Mouse (Mus musculus) embryonic facial prominence, embryonic 14.5 days (tissue): ENCODE results near the gene Spin1. TPM values are rescaled to one million over a fixed set of nuclear protein-coding genes. Genes with fewer than 3 reads are reported as not detected.
A peak's percentile ranks its signal among the peaks of the same experiment; 100 is the strongest.

ENCODE experiments used
- ATAC-seq: fragments of 200-750 bp; cut with Nextera tagmentation; 2 replicates; pipeline ENCODE4 v1.8.0; 2017; ENCODE audit warnings: low read depth, moderate number of reproducible peaks, moderate TSS enrichment
- DNase-seq: peaks from one replicate; pipeline ENCODE4 v3.0.0-alpha.2; 2015; ENCODE audit warnings: low spot score
- H3K27ac ChIP-seq: fragments of 300-500 bp; sonication (generic); replicated peaks from 2 replicates; pipeline ENCODE4 v1.5.1; 2014; ENCODE audit warnings: low read depth, mild to moderate bottlenecking, low read length, moderate library complexity
- H3K27me3 ChIP-seq: fragments of 300-500 bp; sonication (generic); replicated peaks from 2 replicates; pipeline ENCODE4 v1.6.1; 2014; ENCODE audit warnings: low read length; ENCODE audit not compliant: control insufficient read depth, insufficient read depth
- H3K36me3 ChIP-seq: fragments of 300-500 bp; sonication (generic); 2 replicates; pipeline ENCODE4 v1.6.1; 2014; ENCODE audit warnings: low read length, mixed read lengths; ENCODE audit not compliant: control insufficient read depth, insufficient read depth
- H3K4me1 ChIP-seq: fragments of 300-500 bp; sonication (generic); 2 replicates; pipeline ENCODE4 v1.6.1; 2014; ENCODE audit warnings: antibody characterized with exemption, low read length; ENCODE audit not compliant: control insufficient read depth, insufficient read depth
- H3K4me2 ChIP-seq: fragments of 300-500 bp; sonication (generic); 2 replicates; pipeline ENCODE4 v1.6.1; 2014; ENCODE audit warnings: low read depth, mild to moderate bottlenecking, low read length, moderate library complexity, mixed read lengths
- H3K4me3 ChIP-seq: fragments of 300-500 bp; sonication (generic); 2 replicates; pipeline ENCODE4 v1.5.1; 2014; ENCODE audit warnings: low read depth, mild to moderate bottlenecking, low read length
- H3K9ac ChIP-seq: fragments of 300-500 bp; sonication (generic); 2 replicates; pipeline ENCODE4 v1.6.1; 2014; ENCODE audit warnings: low read depth, mild to moderate bottlenecking, low read length, moderate library complexity, mixed read lengths
- H3K9me3 ChIP-seq: fragments of 300-500 bp; sonication (generic); 2 replicates; pipeline ENCODE4 v1.6.1; 2016; ENCODE audit warnings: low read length; ENCODE audit not compliant: control insufficient read depth
- WGBS: fragments of 180-500 bp; shearing (Covaris S2); extraction: QIAGEN DNeasy Blood & Tissue Kit; methylation state at CpG from one replicate; pipeline ENCODE4 v1.1.7; 2014; 5-methylcytosine and 5-hydroxymethylcytosine counted together
- polyA plus RNA-seq: library from polyadenylated mRNA; unstranded; fragments of >200 nt; fragmentation: Nextera tagmentation; extraction: Ambion mirVana; gene quantifications from 2 replicates; pipeline ENCODE4 v1.2.1, GENCODE M21; 2014

Gene Spin1
- polyA plus RNA-seq, 1 experiment from 2014 or later: 95.6 TPM

DNA sequence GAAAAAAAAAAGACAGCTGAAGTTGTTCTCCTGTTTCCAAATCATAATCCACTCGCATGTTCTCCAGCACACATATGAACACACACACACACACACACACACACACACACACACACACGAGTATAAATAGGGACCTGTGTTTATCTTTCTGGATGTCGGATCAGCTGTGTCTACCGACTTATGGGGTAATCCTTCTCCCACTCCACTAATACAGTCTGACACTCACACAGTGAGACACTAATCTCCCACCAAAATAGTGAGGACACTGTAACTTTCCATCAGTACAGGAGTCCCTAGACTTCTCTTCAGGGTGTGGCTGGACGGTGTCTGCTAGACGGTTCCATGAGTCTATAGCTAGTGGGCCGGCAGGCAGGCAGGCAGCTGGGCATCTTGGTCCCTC is 81.6 kb downstream of the Spin1 start:
- ATAC-seq: no peak
- no peak overlapping the region for H3K4me3 ChIP-seq
- DNase-seq: no peak

DNA sequence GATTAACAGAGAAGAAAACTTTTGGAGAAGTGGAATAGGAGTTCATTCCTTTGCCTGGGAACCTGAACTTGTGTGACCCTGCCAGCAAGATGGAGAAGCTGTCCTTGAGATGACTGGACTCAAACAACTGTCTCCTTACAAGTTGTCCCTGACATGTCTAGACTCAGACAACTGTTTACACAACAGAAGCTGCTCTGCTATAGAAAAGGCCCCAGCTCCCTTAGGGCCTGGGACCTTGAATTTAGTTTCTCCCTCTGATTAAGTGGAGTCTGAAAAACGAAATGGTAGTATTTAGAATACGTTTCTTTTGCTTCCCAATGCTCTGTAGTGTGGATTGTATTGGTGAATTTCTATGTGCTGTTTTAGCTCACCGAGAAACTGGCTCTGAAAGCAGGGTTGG is 84.2 kb downstream of the Spin1 start:
- no peaks in the 10 kb centered on the region for H3K27me3 ChIP-seq
- 76% methylated on average over 3 of the region's 3 CpGs for WGBS
- DNase-seq: no peak
- no peak overlapping the region for H3K4me3 ChIP-seq
- no peaks in the 10 kb centered on the region for H3K36me3 ChIP-seq
- H3K9ac ChIP-seq: no peak overlapping the region
- no peak overlapping the region for H3K4me2 ChIP-seq
- no peaks in the 10 kb centered on the region; the same call in 1 of the 2 replicates for H3K9me3 ChIP-seq
- H3K4me1 ChIP-seq: no peaks in the 10 kb centered on the region
- H3K27ac ChIP-seq: no peak overlapping the region
- ATAC-seq: no peak

More for the DNA sequence above, 81.6 kb downstream of the Spin1 start:
- no peaks in the 10 kb centered on the region for H3K4me1 ChIP-seq
- no peak overlapping the region for H3K27ac ChIP-seq
- H3K9me3 ChIP-seq: no peaks in the 10 kb centered on the region; the same call in 1 of the 2 replicates
- 79% methylated on average over 7 of the region's 7 CpGs for WGBS
- H3K4me2 ChIP-seq: no peak overlapping the region
- no peak overlapping the region for H3K9ac ChIP-seq
- no peaks in the 10 kb centered on the region for H3K27me3 ChIP-seq
- no peaks in the 10 kb centered on the region for H3K36me3 ChIP-seq

DNA sequence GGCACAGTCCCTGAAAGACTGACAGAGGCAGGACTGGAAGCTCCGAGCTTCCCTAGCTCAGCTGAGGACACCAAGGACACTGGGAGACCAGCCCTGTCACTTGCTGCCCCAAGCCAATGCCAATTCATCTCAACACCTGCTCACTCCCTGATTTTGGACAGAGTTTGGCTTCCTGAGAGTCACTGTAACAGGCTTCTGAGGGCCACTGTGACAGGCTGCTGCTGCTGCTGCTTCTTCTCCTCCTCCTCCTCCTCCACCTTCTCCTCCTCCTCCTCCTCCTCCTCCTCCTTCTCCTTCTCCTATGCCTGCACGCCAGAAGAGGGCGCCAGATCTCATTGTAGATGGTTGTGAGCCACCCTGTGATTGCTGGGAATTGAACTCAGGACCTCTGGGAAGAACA is 89.7 kb downstream of the Spin1 start:
- Histone ChIP-seq H3K27ac (no peak overlapping the region), H3K36me3 (no peaks in the 10 kb centered on the region), H3K4me1 (no peaks in the 10 kb centered on the region), H3K9ac (no peak overlapping the region), H3K27me3 (no peaks in the 10 kb centered on the region), H3K9me3 (no peaks in the 10 kb centered on the region; the same call in 1 of the 2 replicates), H3K4me3 (no peak overlapping the region), H3K4me2 (no peak overlapping the region)
- 61% methylated on average over 3 of the region's 3 CpGs for WGBS
- ATAC-seq (no peak), DNase-seq (no peak)

DNA sequence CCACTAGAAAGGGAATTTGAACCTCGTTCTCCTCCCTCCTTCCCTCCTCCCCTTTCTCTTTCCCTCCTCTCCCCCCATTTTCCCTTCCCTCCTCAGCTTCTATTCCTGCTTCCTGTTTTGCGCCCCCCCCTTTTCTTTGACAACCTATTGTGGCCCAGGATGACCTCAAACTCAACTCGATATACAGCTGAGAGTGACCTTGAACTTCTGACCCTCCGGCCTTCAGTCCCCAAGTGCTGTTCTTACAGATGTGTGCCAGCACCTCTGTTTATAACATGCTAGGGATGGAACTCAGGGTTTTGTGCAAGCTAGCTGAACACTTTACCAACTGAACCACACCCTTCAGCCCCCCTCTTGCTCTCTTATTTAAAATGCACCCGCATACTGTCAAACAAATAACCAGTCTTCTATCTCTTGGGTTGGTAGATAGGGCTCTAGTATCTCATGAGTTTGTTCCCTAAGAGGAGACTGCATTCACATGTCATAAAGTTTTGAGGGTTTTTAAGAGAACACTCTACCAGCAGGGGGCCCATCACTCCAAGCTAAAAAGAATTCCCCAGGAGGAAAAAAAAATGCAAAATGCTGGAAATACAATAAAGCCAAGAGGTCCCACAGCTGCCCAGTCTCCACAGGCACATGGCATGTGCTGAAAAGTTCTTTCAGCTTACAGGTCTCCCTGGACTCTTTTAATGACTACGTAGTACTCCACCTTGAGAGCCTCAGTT is 90.9 kb downstream of the Spin1 start:
- Histone ChIP-seq H3K36me3 (no peaks in the 10 kb centered on the region), H3K4me2 (no peak overlapping the region), H3K9me3 (no peaks in the 10 kb centered on the region; the same call in 1 of the 2 replicates), H3K27ac (no peak overlapping the region), H3K27me3 (no peaks in the 10 kb centered on the region), H3K4me3 (no peak overlapping the region), H3K9ac (no peak overlapping the region), H3K4me1 (no peaks in the 10 kb centered on the region)
- WGBS: 73% methylated on average over 6 of the region's 6 CpGs
- DNase-seq: peak; percentile 77
- ATAC-seq: no peak

DNA sequence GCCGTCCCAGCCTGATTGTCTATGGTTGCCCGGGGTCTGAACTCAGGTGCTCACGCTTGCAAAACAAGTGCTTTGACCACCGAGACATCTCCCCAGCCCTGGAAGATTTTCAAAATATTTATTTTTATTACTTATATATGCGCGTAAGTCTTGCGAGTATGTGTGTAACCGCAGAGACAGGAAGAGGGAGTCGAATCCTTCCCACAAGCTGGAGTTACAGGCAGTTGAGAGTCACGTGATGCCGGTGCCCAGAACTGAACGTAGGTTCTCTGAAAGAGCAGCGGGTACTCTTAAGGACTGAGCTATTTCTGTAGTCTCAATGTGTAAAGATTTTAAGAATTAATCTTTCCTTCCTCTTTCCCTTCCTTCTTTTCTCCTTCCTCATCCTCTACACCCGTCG is 93.2 kb downstream of the Spin1 start:
- no peak overlapping the region for H3K9ac ChIP-seq
- 83% methylated on average over 15 of the region's 15 CpGs for WGBS
- no peak overlapping the region for H3K27ac ChIP-seq
- ATAC-seq (no peak), DNase-seq (no peak)
- no peaks in the 10 kb centered on the region for H3K27me3 ChIP-seq
- no peak overlapping the region for H3K4me2 ChIP-seq
- no peaks in the 10 kb centered on the region for H3K4me1 ChIP-seq
- no peaks in the 10 kb centered on the region for H3K9me3 ChIP-seq
- no peaks in the 10 kb centered on the region for H3K36me3 ChIP-seq
- H3K4me3 ChIP-seq: no peak overlapping the region

DNA sequence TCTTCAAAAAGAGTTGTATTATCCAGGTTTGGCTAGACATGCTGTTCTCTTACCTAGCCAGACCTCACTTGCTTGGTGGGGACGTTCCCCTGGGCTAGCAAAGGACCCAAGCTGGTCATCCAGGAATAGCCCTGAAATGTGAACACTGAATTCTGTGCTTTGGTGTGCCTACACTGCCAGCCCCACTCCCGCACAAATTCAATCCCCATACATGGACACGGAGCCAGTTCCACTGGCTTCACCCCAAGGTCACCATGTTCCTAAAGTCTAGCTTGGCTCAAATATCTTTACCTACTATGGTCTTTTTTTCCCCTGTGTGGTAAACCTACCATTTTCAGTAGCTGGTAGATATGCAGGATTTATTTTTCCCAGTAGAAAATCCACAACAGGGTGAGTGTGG is 97.0 kb downstream of the Spin1 start:
- H3K4me1 ChIP-seq: no peaks in the 10 kb centered on the region
- no peak overlapping the region for H3K4me2 ChIP-seq
- no peaks in the 10 kb centered on the region for H3K36me3 ChIP-seq
- H3K27me3 ChIP-seq: no peaks in the 10 kb centered on the region
- no peak overlapping the region for H3K4me3 ChIP-seq
- H3K9ac ChIP-seq: no peak overlapping the region
- 0 out of 2 replicates have a peak, but pooled peaks cover 6% of the 10 kb centered on the region for H3K9me3 ChIP-seq
- no peak overlapping the region for H3K27ac ChIP-seq
- no peak for ATAC-seq
- DNase-seq: no peak
- WGBS: 79% methylated on average over 3 of the region's 3 CpGs

DNA sequence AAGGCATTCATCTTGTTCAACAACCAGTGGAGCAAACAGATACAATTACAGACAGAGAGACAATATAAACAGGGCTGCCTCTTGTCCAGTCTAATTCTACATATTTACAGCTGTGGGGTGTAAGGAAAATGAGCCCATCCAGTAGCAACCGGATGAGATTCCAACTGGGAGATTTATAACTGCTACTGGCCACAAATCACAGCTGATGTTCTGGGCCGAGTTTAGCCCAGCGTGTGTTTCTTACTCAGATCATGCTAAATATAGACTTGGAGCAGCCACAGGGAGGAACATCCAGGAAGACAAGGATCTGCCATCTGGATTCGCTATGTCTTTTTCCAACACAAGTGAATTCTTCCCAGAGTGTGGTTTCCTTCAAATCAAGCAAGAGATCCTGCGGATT is 97.5 kb downstream of the Spin1 start:
- DNase-seq: peak; percentile 86
- 0 out of 2 replicates have a peak, but pooled peaks cover 6% of the 10 kb centered on the region for H3K9me3 ChIP-seq
- H3K9ac ChIP-seq: no peak overlapping the region
- H3K36me3 ChIP-seq: no peaks in the 10 kb centered on the region
- H3K4me1 ChIP-seq: no peaks in the 10 kb centered on the region
- 44% methylated on average over 5 of the region's 5 CpGs for WGBS
- no peak overlapping the region for H3K4me3 ChIP-seq
- H3K4me2 ChIP-seq: no peak overlapping the region
- ATAC-seq: 0 out of 2 replicates have a peak, but pooled peaks have one; percentile 53
- H3K27ac ChIP-seq: 0 out of 2 replicates have a peak overlapping the region, but pooled peaks have one; percentile 6
- no peaks in the 10 kb centered on the region for H3K27me3 ChIP-seq
